Mouse (Mus musculus): ENCODE results near the gene Arid3a.

DNA sequence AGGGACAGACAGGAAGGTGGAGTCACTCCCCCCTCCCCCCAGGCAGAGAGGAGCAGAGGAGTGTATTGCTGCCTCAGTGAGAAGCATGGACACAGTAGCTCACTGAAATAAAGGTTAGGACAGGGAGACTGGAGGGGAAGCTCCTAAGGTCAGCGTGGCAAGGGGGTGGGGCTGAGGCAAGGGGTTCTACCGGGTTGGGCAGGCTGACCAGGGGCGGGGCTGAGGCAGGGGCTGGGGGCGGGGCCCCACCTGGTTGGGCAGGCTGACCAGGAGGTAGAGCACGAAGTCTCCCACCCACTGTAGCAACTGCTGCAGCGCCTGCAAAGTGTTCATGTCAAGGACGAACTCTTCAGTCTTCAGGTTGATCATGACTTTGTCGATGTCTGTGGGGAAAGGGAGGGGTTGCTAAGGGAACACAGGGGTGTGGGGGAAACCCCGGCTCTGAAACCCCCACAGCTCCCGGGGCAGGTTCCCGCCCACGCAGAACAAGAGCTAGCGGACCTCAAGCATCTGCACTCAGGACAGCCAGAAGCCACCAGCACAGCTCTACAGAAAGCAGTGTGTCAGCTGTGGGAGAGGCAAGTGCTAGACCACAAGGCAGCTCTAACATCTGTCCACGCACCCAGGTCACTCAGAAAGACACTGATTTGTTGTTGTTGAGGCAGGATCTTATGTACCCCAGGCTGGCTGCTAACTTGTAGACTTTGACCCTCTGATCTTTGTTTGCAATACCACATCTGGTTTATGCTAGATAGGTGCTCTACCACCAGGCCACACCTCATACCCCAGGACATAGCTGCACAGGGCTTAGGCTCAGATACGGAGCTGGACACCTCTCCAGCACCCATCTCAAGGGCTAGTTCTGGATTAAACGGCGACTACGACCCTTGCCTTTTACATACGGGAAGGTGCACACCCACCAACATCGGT lies 29.3 kb upstream of the Arid3a start:
- TF ChIP-seq CTCF (IDR thresholded peaks at IDR 0.05; ENCODE audit: control insufficient read depth, insufficient read depth, low read length), result no peak
- TF ChIP-seq POLR2A (IDR thresholded peaks at IDR 0.05; ENCODE audit: borderline replicate concordance, control insufficient read depth, low read depth, low read length), result no peak

Data from bone marrow, adult 2 months (tissue).